Mouse (Mus musculus) frontal cortex, postnatal 36 days (tissue): ENCODE results near the gene Osr1.

Experiments
- DNase-seq, 2 experiments: peaks; one replicate each; pipeline ENCODE4 v3.0.0; 2022; ENCODE audit warnings: low spot score in 2 of 2

Gene Osr1

DNA sequence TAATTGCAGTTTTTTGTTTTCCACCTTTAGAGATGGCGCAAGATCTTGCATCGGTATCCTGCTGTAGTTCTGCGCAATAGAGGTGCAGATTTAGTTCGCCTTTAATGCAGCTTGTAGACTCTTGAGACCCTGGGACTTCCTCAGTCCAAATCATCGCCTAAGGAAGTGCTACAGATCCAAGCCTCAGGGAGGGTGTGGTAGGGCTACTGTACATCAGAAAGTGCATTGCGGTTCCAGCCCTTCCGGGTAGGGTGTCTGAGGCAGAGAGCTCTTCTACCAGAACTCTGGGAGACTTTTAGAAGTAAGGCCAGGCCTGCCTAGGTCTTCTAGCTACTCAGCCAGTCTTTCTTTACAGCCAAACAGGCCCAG lies 15.2 kb downstream of the Osr1 start:
- DNase-seq, result no peak

DNA sequence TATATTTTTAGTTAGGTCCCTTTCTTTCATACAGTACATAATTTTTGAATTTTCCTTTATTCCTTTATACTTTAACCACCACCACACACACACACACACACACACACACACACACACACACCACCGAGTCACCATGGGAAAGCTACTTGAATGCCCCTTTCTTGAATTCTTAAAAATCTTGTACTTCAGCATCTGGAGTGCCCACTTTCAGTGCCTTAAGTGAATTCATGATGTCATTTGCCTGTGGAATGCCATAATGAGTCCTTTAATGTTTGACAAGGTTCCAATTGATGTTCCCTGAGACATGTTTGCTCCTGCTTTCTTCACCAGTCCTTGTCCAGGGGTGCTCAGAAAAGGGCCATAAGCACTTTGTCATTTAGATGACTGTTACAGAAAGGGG lies 17.8 kb downstream of the Osr1 start:
- DNase-seq, result no peak

GRCm38 (mm10) chr12:9589561-9590134 lies 19.7 kb downstream of the Osr1 start:
- no peak for DNase-seq

- DNase-seq, result no peak
Measured at GRCm38 (mm10) chr12:9591141-9591540, 21.2 kb downstream of the Osr1 start.

DNA sequence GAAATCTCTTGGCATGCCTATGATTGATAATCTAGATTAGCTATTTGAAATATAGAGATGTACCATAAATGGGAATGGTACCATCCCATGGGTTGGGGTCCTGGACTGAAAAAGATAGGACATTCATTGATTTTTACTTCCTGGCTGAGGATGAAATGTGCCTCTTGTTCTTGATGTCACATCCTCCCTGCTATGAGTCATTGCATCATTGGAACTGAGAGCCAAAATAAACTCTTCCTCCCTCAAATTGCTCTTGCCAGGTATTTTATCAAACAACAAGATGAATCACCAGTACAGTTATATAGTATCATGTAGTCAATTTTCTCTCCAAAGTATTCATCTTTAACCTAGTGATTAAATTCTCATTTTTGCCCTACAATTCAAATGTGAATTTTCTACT lies 28.3 kb downstream of the Osr1 start:
- no peak for DNase-seq
